Mouse (Mus musculus): ENCODE measurements around the gene Mettl16.

DNA sequence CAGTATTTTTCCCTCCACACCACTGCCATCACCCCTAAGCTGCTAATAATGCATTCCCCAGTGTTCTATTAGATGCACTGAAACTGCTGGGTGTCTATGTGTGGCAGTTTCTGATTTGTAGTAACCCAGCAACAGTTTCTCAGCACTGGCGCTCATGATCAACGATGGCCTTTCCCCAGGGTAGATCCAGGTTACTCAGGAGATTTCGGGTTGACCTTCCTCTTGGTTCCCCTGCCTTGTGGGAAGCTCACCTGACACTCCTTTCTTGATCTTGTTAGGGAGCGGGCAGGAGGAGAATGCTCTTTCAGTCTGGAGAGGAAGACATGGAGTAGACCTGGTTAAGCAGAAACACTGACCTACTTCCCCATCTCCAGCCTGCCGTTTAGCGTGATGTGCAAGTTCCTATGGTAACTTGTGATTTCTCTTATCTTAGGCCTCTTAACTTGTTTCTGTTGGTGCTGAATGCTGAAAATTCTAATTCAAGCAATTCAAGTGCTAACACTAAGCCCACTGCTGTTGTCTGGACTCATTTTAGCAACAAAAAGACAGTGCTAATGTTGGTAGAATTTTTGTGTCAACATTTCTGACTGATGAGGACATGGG lies 37.7 kb downstream of the Mettl16 start:
- TF ChIP-seq CTCF (IDR thresholded peaks at IDR 0.05; ENCODE audit: low read depth) (no peak), EP300 (IDR thresholded peaks at IDR 0.05; ENCODE audit: low read depth) (no peak)
